Mouse (Mus musculus): ENCODE data around the gene Enox1.

Gene Enox1

DNA sequence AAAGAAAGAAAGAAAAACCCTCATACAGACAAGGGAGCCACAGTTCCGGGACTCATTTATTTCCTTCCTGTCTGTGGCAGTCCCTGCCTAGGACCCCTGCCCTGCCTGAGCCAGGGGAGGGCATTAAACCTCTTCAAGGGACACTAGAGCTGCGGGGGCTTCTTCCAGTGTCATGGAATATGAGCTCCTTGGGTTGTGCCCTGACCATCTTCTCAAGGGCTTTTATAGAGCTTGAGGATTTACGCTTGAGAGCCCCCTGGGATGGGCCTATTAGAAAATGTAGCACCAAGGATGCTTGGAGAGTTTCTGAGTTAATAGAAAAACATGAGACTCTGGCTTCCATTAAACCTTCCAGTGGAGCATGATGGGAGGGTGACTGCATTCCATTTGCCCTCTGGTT is 39.7 kb downstream of the Enox1 start:
- no peak for DNase-seq (ENCODE audit: low spot score)

DNA sequence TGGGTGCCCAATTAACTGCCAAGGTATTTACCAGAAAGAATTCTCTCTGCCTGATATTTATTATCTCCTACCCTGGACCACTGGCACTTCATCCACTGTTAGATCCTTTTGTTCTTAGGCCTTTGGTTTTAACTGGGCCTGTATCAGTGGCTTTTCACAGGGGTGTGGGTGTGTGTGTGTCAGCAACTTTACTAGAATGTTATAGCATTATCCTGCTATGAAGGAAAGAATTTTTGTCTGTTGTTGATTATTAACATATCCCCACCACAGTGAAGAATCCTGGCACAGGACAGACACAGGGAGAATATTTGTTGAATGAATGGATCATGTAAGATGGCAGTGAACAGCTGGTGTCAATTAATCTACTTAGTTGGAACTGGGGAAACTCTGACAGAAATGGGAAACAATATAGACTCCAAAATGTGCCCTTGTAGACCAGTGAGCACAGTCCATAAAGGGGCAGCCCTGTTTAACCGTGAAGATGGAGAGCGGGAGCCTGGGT is 40.9 kb downstream of the Enox1 start:
- DNase-seq (ENCODE audit: low spot score), result no peak

DNA sequence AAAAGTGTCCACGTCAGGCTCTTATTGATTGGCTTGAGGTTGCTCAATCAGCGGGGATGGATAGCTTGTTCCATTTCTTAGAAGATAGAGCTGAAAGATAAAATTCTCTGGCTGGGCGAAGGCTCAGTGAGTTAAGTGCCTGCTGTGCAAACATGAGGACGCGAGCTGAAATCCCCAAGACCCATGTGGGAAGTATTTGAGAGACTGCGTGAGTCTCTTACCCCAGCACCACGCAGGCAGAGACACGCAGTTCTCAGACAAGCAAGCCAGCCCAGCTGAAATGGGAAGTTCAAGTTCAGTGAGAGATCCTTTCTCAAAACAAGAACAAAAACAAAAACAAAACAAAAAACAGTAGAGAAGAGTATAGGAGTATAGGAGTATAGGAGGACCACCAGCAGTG is 54.3 kb downstream of the Enox1 start:
- no peak for DNase-seq (ENCODE audit: low spot score)

DNA sequence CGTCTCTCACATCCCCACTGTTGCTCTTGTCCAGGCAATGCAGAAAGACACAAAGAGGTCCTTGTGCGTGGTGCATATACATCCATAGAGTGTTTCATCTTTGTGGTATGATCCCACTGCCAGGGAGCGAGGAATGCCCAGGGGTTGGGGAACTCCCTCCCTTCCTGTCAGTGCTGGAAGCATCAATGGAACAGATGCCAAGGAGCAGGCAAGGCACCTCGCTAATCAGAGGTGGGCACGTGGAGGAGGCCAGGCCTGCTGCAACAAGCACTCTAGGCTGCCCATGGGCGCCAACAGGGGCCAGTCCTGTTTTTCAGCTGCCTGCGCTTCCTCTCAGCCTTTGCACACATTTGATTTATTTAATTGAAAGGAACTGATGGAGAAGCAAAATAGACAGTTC is 56.6 kb downstream of the Enox1 start:
- DNase-seq (ENCODE audit: low spot score), result no peak

DNA sequence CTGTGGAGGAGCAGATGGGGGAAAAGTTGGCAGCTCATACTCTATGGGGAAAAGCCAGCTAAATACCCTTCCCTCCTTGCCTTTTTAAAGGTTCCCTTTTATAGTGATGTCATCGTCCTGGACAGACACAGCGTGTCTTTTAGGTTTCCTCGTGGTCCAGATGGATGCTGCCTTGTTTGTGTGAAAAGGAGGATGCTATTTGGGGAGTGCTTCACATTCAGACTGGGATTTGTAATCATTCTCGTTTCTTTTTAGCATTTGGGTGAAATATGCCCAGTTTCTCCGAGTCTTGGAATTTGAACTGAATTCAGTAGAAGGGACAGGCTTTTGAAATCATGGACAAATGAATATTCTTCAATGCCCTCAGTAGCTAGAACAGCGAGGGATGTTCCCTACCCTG is 58.3 kb downstream of the Enox1 start:
- peak; percentile 35 for DNase-seq (ENCODE audit: low spot score)

DNA sequence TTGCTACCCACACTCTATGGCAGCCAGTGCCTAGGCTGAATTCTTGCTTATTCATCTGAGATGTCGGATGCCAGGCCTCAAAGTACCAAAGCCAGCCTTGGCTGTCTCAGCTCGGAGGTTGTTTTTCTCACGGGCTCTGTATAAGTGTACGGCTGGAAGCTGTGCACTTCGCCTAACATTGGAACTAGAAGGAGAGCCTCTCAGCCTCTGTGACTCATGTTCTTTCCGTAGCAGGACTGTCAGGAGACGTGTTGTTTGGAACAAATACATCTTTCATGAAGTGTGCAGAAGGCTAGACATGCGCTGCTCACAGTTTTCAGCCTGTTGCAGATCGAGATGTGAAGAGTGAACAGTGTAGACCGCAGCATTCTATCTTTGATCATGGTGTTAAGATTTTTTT is 68.8 kb downstream of the Enox1 start:
- DNase-seq (ENCODE audit: low spot score), result no peak

DNA sequence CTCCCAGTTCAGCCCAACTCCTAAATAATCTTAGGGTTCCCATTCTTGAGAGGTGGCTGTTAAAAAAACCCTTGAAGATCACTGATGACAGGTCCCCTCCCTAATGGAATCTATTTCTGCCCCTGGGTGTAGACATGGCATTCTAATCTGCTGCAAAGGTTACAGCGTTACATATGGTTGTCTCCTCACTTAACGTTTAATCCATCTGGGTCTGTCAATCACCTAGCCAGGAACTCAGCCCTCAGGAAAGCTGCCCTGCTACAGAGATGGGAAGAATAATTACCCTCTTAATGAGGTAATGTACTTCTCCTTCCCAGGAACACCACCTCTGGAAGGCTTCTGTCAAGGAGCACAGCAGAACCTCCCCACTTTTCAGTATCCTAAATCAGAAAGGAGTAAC is 82.2 kb downstream of the Enox1 start:
- DNase-seq (ENCODE audit: low spot score), result no peak

DNA sequence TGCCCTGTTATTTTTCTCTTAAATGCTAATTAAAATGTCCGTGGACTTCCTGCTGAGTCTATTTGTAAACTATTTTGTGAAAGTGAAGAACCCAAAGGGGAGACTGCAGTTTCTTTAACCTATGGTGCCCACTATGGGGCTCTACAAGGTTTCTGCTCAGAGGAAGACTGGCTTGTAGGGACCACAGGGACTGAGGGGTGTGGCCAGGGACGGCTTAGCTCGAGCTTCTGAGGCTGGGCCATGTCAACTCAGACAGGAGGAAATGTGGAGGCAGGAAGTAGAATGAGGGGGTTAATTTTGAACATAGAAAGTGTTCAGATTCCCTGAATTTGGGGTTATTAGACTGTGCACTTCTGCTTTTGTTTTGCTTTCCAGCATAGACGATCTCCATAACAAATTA is 82.8 kb downstream of the Enox1 start:
- no peak for DNase-seq (ENCODE audit: low spot score)

DNA sequence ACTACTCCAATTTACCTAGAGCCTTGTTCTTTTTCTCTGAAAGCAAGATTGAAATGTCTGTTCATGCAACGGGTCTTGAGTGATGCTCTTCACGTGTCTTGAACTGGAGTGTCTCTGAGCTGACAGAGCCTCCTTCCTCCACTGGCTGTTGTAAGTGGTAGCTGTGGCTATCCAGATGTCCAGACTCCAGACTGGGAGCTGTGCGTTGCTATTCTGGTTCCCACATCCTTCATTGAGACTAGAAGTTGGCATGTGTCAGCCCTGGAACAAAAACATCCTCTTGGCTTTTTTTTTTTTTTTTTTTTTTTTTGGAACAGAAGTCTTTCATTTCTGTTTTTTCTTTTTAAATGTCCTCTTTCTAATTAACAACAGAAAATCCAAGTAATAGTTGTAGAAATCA is 90.4 kb downstream of the Enox1 start:
- DNase-seq (ENCODE audit: low spot score), result no peak

DNA sequence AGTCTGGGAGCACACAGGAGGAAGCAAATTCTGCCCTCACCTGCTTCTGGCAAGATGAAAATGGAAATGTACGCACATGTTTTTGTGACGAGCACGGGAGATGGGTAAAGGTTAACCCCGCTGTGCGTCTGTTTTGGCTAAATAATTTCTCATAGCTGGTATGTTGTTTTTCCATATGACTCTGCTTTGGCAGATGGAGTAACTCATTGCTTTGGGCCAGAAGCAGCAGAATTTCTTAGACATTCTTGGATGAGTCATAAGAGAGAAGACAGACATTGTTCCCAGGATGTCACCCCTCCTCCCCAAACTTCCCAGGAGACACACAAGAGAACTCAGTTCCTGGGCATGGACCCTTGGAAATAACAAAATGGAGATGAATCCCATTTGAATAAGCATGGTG is 91.9 kb downstream of the Enox1 start:
- DNase-seq (ENCODE audit: low spot score), result no peak

DNA sequence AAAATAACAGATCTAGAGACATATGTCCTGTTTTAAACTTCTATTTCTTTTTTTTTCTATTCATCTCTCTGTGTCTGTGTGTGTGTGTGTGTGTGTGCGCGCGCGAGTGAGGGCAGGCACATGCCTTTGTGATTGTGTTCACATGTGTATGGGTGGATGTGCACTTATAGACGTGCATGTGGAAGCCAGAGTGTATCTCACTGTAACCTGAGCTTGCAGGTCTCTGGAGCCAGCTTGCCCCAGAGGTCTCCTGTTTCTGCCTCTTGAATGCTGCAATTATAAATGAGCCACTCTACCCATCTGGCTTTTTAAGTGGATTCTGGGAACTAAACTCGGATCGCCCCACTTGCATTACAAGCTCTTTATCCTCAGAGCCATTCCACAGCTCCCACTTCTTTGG is 92.4 kb downstream of the Enox1 start:
- no peak for DNase-seq (ENCODE audit: low spot score)

DNA sequence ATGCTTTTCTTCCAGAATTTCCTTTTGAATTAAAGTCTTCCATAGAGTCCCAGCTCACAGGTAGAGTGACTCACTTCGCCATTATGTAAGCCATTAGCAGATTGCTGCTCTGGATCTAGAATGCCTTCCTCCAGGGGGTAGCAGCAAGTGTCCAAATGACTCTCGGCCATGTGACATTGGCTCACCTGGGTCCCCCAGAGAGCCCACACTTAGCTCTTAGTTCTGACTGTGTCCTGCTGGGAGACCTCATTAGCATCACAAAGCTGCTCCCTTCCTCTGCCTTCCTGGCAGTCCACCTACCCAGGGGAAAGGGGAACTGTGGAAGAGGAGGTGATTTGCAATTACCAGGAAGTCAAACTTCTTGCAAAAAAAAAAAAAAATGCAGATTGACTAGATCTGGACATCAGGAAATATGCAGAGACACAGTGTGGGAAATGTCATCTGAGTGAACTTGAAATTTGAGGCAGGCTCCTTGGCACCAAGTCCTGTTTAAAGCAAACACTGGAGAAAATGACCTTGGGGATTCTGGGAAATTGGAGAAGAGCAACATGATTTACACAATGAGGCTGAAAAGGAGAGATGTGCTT is 94.2 kb downstream of the Enox1 start:
- no peak for DNase-seq (ENCODE audit: low spot score)

DNA sequence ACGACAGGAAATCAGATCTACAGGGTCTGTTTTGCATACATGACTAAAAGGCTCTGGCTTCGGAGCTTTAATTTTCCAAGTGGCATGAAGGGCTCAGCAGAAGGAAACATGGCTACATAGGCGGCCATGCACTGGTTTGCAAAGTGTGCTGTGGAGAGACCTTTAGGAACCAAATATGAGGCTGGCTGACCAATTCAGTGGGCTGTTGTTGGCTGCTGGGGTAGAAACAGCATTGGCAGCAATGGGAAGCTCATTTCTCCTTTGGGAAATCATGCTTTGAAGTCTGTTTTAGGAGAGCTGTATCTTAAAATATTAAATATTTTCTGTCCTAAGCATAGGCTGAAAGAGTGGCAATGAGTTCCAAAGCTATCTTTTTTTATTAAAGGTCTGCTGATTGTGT is 98.6 kb downstream of the Enox1 start:
- no peak for DNase-seq (ENCODE audit: low spot score)

DNA sequence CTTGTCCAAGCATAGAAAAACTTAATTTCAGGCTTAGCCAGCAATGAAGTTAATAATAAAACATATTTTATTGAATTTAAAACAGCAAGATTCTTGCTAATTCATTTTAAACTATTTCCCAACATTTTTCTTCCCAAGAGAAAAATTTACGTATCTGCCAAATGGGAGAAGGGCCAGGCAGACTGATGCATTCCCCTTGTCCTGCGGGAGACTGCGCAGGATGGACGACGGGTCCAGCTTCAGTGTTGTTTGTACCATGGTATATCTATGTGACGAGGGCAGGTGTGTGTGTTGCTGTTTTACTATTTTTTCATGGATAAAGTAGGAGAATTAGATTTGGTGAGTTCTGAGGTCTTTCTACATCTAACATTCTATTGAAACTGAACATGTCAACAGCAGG is 99.1 kb downstream of the Enox1 start:
- no peak for DNase-seq (ENCODE audit: low spot score)

DNA sequence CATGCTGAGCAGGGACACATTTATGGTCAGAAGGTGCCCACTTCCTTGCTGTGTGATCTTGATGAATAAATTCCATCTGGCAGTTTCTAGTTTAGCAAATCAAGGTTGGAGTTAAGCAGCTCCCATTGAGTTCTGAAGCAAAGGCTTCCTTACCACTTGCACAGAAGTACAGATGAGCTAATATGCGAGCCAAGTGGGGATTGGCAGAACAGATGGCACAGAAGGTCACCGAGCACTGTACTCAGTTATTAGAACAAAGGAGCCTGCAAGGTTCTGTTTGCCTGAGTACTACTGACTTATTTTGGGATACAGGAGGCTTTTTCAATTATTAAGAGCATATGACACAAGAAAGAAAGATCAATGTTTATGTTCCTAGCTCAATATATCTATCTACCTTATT is 100.4 kb downstream of the Enox1 start:
- no peak for DNase-seq (ENCODE audit: low spot score)

DNA sequence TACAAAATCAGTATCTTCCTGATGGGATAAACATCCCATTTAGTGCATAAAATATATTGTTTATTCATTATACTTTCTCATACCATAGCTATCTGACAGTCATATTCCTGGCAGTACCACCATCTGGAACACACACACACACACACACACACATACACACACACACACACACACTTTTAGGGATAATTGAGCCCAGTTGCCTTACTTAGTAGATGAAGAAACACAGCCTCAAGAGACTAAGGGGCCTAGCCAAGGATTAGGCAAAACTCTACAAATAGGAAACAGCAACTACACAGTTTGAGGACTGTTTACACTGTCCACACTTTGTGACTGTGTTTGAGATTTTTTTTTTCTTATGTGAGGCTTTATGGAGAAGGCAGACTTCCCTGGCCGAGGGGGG is 100.9 kb downstream of the Enox1 start:
- DNase-seq (ENCODE audit: low spot score), result no peak

DNA sequence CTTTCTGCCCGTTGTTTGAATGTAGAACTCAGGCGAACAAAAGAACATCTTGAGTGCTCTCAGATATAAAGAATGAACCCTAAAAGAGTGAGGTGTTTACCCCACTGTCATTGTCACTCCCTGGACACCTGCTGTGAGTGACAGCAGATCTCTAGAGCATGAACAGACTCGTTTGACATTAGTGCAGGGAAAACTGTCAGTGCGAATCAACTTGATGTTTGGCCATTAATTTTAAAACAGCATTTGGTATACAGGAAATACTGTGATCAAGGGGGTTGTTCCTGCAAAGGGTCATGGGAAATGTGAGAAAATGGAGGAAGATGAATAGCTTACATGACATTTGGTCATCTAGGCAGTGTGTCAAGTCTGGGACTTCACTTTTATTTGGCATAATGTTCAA is 101.6 kb downstream of the Enox1 start:
- no peak for DNase-seq (ENCODE audit: low spot score)

DNA sequence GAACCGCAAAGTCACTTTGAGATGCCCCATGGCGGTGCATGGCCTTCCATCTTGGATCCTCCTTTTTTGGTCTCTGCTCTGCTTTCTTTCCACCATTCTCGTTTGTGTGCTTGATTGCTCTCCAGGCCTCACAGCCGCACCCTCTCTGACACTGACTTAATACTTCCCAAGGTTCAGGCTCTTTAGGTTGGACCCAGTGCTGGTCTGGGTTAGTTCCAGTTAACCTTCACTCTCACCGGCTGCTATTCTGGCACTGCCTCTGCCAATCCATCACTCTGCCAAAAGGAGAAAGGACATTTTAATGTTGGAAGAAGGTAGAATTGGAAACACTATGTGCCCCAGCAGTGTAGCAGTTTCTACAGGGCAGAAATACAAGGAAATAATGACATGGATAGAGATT is 103.1 kb downstream of the Enox1 start:
- DNase-seq (ENCODE audit: low spot score), result no peak

DNA sequence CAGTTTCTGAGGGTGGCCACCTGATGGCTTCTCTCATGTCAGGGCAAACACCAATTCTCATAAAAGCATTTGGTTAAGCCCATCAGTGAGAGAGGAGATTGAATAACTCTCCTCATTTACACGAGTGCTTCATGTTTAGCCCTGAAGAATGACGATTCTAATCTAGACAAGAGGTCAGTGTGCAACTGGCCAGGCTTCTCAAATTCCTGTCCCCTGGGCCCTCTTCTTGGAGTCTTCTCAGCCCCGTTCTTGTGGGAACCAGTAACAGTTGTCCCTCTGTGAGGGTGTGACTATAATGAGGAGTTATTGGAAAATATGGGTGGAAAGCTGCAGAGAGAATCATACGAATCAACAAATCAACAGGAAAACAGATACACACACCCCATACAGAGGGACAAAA is 103.5 kb downstream of the Enox1 start:
- no peak for DNase-seq (ENCODE audit: low spot score)

DNA sequence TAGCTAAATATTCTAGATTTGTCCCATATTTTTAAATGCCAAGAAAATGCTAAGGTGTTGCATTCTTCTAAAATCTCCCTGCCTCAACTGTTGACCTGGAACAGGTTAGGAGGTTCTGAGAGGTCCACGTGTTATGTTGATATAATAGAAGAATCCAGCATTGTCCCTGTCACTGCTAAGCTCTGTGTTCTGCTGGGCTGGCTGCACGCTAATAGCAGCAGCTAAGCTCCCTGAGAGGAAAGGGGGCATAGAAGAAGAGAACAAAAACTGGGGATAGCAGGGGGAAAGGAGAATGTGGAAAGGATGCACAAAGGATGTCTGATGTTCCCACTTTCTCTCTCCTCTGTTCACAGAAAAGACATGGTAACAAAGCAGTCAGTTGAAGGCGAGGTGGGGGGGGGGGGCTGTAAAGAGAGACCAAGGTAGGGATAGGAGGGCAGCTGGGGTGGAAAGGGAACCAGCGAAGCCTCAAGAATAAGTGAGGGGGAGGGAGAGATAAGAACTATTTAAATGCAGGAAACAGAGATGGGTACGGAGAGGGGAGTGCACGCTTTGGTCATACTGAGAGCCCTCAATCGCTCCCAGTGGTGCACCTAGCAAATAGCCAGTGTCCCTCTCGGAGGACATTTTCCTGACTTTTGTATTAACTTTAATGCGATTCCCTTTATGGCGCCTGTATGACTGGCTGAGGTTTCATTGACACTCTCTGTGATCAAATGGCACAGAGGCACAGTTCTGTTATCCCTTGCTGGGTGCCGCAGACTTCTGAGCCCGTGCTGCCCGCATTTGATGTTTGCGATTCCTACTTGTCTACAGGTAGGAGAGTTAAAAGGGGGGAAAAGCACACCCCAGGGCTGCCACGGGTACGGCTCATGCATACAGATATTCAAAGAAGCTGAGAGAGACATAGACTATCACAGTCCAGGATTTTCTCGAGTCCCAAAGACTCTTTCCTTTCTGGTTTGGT is 110.5 kb downstream of the Enox1 start:
- no peak for DNase-seq (ENCODE audit: low spot score)

DNA sequence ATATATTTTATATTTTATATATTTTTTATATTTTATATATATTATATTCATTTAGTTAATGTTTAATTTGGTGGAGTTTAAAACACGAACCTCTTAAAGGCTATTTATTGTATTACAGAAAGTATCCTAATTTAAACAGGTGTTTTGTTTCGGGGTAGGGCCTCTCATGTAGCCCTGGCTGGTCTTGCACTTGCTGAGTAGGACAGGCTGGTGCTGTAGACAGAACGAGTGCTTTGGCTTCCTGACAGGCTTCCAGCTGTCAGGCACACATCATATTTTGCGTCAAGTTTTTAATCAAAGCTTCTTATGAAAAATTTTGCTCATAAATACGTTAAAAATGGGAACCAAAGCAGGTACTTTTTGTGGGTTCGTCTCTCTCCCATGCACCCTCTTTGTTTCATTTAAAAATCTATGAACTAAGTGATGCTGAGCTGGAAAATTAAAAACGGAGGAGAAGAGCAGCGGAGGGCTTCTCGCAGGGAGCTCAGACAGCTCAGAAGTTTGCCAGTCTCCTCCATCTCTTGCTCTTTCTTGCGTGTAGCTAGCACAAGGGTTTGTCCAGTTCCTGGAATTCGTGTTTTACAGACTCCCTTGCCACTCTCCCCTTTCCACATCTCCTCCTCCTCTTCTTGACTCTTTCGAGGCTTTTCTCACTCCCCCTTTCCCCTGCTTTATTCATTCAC is 115.8 kb downstream of the Enox1 start:
- no peak for DNase-seq (ENCODE audit: low spot score)

DNA sequence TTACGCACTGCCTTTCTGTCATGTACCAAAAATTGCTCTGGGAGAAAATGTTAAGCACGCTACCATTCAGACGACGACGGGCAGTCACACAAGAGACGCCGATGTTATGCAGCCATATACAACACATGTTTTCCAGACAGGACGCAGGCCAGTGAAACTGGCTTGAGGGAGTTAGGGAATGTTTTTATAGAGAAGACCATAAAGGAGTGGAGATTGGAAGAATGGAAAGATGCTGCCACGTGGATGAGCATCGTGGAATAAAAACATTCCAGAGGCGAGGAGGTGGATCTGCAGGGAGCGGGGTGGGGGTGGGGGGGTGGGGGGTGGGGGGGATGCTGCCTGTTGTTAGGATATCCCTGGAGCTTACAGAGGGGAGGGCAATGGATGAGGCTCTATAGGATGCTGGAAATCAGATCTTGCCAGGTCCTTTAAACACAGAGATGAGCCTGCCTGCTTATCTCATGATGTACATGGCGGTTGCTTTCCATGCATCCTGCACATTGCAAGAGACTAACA is 116.4 kb downstream of the Enox1 start:
- no peak for DNase-seq (ENCODE audit: low spot score)

DNA sequence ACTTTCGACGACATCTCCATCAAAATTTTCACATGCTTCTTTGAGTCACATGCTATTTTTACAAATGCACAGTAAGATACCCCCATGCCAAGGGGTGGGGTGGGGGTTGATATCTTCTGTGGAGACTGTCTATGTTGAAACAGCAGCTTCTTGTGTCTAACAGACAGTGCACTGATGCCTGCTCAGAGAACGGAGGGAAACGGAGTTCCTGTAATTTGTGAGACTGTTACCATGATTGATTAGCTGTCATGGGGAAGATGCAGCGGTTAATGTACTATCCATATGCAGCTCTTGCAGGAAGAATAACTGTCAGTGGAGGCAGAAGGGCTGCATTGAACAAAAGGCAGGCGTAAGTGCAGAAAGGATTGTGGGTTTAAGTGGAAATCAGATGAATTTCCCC is 117.2 kb downstream of the Enox1 start:
- no peak for DNase-seq (ENCODE audit: low spot score)

All from layer of hippocampus, adult 9-10 months (tissue).